Mouse (Mus musculus): Measurements from ENCODE around the gene Tmem56.

- TF ChIP-seq MAFK (IDR thresholded peaks at IDR 0.05; ENCODE audit: insufficient read depth, low read depth, low read length), result no peak
- no peak for TF ChIP-seq ZNF384 (IDR thresholded peaks at IDR 0.05; ENCODE audit: low read depth, low read length)
- no peak for TF ChIP-seq HCFC1 (IDR thresholded peaks at IDR 0.05; ENCODE audit: borderline replicate concordance, insufficient read depth, low read length)
- TF ChIP-seq CHD2 (IDR thresholded peaks at IDR 0.05; ENCODE audit: low read depth, low read length), result no peak
- TF ChIP-seq ZC3H11A (IDR thresholded peaks at IDR 0.05; ENCODE audit: borderline replicate concordance, low read depth, low read length), result no peak
Measured at GRCm38 (mm10) chr3:121158901-121159351, 124.0 kb downstream of the Tmem56 start.

Data from ES-E14 (cell line).